Mouse (Mus musculus) cerebellum, postnatal 14 days (tissue): ENCODE measurements around the gene Sdhaf3.
"Not testable (repeated sequence)": the region's sequence is repeated elsewhere in the genome, so short reads cannot be mapped to it uniquely, and the experiment has no call there.

Experiments
- DNase-seq, 2 experiments: peaks; one replicate each; pipeline ENCODE4 v3.0.0; 2021; ENCODE audit warnings: mixed read lengths in 2 of 2

Sdhaf3 gene

GRCm38 (mm10) chr6:6955764-6956561, at the start of gene Sdhaf3:
Gene Sdhaf3 (plus strand): TSS chr6:6956004.
- peak; percentile 96 for DNase-seq

GRCm38 (mm10) chr6:6909586-6909985, 46.2 kb upstream of the Sdhaf3 start:
- no peak for DNase-seq

GRCm38 (mm10) chr6:6914304-6914703, 41.5 kb upstream of the Sdhaf3 start:
- no peak for DNase-seq

GRCm38 (mm10) chr6:6914849-6915525, 40.8 kb upstream of the Sdhaf3 start:
- peak; percentile 62 to 66 for DNase-seq

DNA sequence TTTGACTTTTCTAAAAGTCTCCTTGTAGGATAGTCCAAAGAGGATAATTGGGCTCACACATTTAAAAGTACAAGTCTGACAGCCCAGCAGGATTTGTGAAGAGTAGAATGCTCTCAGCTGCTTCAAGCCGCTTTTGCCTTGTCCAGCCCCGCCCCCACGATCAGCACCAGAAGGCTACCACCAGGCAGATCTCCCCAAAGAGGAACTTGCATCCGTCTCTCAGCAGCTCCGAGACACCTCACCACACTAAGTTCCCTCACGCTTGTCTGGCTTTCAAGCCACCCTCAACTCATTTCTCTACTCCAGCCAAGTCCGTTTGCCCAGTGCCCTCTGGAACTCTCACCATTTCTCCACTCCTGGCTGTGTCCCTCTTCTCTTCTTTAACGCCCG, 40.3 kb upstream of the Sdhaf3 start:
- DNase-seq, result no peak

- DNase-seq, result no peak
These were observed 38.5 kb upstream of the Sdhaf3 start for GRCm38 (mm10) chr6:6917334-6917733.

GRCm38 (mm10) chr6:6925264-6925663, 30.5 kb upstream of the Sdhaf3 start:
- no peak for DNase-seq

- no peak for DNase-seq
These were observed 25.0 kb upstream of the Sdhaf3 start for GRCm38 (mm10) chr6:6930831-6931230.

- no peak for DNase-seq
These were observed 24.3 kb upstream of the Sdhaf3 start for GRCm38 (mm10) chr6:6931507-6931906.

GRCm38 (mm10) chr6:6940845-6941244, 15.0 kb upstream of the Sdhaf3 start:
- DNase-seq, result no peak

GRCm38 (mm10) chr6:6942813-6943212, 13.0 kb upstream of the Sdhaf3 start:
- DNase-seq, result peak in 1 of 2 experiments; percentile 20

DNA sequence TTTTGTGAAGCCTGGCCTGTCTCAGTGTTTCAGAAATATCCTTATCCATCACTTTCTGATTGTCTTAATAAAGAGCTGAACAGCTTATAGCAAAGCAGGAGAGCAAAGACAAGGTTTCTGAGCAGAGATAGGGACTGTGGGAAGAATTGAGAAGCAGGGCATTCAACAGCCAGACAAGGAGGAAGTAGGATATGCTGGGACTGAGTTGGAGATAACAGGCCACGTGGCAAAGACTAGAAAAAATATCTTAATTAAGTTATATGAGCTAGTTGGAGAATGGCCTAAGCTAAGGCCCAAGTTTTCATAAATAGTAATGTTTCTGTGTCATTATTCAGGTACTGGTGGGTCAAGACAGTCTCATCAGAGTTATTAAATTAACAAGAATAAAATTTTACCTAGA, 8.2 kb upstream of the Sdhaf3 start:
- DNase-seq, result no peak

DNA sequence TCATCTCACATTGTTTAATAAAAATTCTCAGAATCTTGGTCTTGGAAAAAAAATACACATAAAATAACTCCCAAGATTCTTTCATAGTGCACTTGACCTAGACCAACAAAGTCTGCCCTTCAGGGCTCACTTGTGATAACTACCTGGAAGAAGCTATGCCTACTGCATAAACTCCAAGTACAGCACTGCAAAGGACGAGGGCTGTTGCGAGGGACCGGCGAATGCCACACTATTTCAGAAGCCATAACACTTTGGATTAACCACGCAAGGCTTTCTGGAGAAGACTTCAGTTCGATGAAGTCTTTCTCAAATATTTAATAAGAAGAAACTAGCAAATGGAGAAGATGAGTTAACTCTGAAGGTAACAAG, 425 bp upstream of the Sdhaf3 start:
- no peak for DNase-seq

GRCm38 (mm10) chr6:6959234-6959633, 3.4 kb downstream of the Sdhaf3 start:
- not testable (repeated sequence) for DNase-seq

GRCm38 (mm10) chr6:6997226-6997946, 41.6 kb downstream of the Sdhaf3 start:
- no peak for DNase-seq

GRCm38 (mm10) chr6:6997956-6998355, 42.2 kb downstream of the Sdhaf3 start:
- no peak for DNase-seq

GRCm38 (mm10) chr6:6999015-6999414, 43.2 kb downstream of the Sdhaf3 start:
- no peak for DNase-seq

- DNase-seq, result no peak
These were observed 47.3 kb downstream of the Sdhaf3 start for GRCm38 (mm10) chr6:7003085-7003484.

DNA sequence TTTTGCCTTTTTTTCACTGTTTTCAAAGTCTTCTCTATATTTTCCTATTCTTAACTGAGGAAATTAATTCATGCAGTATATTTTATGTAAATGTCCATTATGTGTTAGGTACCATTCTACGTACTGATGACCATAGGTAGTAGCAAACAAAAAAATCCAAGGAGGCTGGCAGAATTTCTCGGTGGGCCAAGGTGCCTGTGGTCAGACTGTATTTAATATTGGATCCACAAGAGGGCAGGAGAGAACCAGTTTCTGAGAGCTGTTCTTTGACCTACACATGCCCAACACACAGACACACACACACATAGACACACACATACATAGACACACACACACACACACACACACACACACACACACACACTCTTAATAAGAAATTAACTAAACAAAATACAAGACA, 48.2 kb downstream of the Sdhaf3 start:
- peak; percentile 35 to 36 for DNase-seq

DNA sequence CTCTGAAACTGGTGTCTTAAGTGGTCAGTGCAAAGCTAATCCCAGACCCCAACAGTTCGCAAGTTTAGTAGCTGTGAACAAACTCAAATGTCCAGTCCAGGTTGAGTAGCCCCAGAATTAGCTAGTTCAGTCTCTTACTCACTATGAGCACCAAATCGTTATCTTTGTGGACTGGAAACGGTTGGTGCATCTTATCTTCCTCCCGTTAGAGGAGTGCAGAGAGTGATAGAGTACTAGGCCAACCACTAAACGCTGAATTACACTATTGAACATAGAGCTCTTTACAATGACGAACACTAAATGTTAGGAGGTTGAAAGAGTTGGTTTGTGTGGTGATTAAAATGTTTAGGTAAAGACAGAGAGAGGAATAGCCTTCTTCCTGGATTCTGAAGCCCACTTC, 82.3 kb downstream of the Sdhaf3 start:
- DNase-seq, result no peak

- no peak for DNase-seq
These were observed 83.0 kb downstream of the Sdhaf3 start for GRCm38 (mm10) chr6:7038835-7039234.

DNA sequence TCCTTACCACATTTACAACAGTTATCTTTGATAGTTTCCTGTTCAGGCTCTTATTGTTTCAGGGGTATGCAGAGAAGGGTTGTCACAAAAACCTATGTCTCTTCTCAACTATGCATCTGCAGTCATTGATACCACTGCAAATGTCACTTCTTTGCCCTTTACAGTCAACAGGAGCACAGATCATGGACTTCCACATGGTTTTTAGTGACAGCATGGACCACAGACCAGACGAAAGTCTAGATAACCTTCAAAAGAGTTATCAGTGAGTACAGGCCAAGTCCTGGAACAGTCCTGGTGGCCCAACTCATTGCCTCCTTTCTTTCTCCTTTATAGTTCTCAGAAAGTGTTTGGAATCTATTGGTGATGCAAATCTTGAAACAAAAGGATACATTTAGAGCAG, 86.1 kb downstream of the Sdhaf3 start:
- no peak for DNase-seq

- DNase-seq, result no peak
These were observed 107.0 kb downstream of the Sdhaf3 start for GRCm38 (mm10) chr6:7062819-7063218.

DNA sequence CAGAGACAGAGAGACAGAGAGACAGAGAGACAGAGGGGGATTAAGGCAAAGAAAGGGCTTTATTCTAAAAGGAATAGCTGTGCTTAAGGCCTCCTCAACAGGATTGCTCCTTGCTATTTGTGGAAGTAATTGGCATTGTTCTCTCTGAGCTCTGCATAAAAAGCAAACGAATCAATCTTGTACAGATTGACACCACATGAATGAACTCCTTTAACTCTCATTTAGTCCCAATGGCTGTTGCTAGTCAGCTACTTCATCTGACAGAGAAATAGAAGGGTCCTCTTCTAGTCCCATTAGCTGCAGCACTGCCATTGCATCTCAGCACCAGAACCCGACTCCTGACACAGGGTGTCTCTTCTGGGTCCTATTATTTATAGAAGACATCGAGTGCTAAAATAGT, 113.0 kb downstream of the Sdhaf3 start:
- DNase-seq, result no peak
